Mouse (Mus musculus): ENCODE measurements around the gene Camsap1. TPM values are rescaled to one million over a fixed set of nuclear protein-coding genes. Genes with fewer than 3 reads are reported as not detected.

Camsap1 gene
- total and polyA plus RNA-seq, 3 experiments = 6.2 to 22.1 (median 17.2) TPM

GRCm38 (mm10) chr2:25919972-25920371, 63.1 kb downstream of the Camsap1 start:
- Histone ChIP-seq H3K9me3 (replicated peaks; ENCODE audit: low read length) (no peaks in the 10 kb centered on the region), H3K27me3 (replicated peaks) (no peaks in the 10 kb centered on the region), H3K27ac (ENCODE audit: insufficient read depth, low read depth) (no peak overlapping the region), H3K4me2 (ENCODE audit: insufficient read depth, low read depth, poor library complexity, severe bottlenecking) (no peak overlapping the region), H3K4me3 (replicated peaks in 1 of 3; ENCODE audit: low read depth in 2 of 3, low read length in 2 of 3, poor library complexity in 1 of 3) (no peak overlapping the region), H3K36me3 (replicated peaks in 1 of 2; ENCODE audit: control insufficient read depth in 1 of 2, insufficient read depth in 1 of 2, low read length in 1 of 2) (peaks cover 0 to 13% of the 10 kb centered on the region in 2 experiments), H3K9ac (ENCODE audit: insufficient read depth, low read depth) (no peak overlapping the region), H3K79me2 (replicated peaks; ENCODE audit: control insufficient read depth, extremely low read depth, insufficient read depth, poor library complexity, severe bottlenecking) (no peaks in the 10 kb centered on the region), H3K4me1 (ENCODE audit: control insufficient read depth in 1 of 2, insufficient read depth in 2 of 2) (peaks cover 0 to 10% of the 10 kb centered on the region in 2 experiments; a peak in 2 of 4 replicates)
- dilution Hi-C loops (cut with MboI; ENCODE audit: extremely low pct_ligation_motif_present, extremely low pct_unique_long_range_greater_than_20kb, low sequenced_read_pairs) (no loop called here), in situ Hi-C loops (cut with MboI; ENCODE audit: low pct_ligation_motif_present, low pct_unique_long_range_greater_than_20kb, low sequenced_read_pairs) (no loop called here)
- no peak for TF ChIP-seq JUN (IDR thresholded peaks at IDR 0.05; ENCODE audit: insufficient read depth, low read depth, low read length)
- no peak for TF ChIP-seq USF2 (conservative IDR thresholded peaks at IDR 0.05; ENCODE audit: low read depth, low read length)
- no peak for TF ChIP-seq ETS1 (conservative IDR thresholded peaks at IDR 0.05; ENCODE audit: low read depth, low read length)
- TF ChIP-seq GABPA (IDR thresholded peaks at IDR 0.05; ENCODE audit: insufficient replicate concordance, low read depth, low read length) = no peak
- no peak for TF ChIP-seq TBP (conservative IDR thresholded peaks at IDR 0.05; ENCODE audit: low read depth, low read length)
- no peak for TF ChIP-seq IRF4 (IDR thresholded peaks at IDR 0.05; ENCODE audit: low read depth, low read length)
- no peak for TF ChIP-seq ZC3H11A (IDR thresholded peaks at IDR 0.05; ENCODE audit: low read depth, low read length)
- TF ChIP-seq ZNF384 (IDR thresholded peaks at IDR 0.05; ENCODE audit: low read depth, low read length) = no peak
- TF ChIP-seq BHLHE40 (IDR thresholded peaks at IDR 0.05; ENCODE audit: low read depth, low read length) = no peak
- TF ChIP-seq USF1 (IDR thresholded peaks at IDR 0.05; ENCODE audit: low read depth, low read length) = no peak
- no peak for TF ChIP-seq MAX (IDR thresholded peaks at IDR 0.05; ENCODE audit: low read length)
- TF ChIP-seq SMC3 (IDR thresholded peaks at IDR 0.05; ENCODE audit: low read depth, low read length) = no peak
- TF ChIP-seq MAFK (IDR thresholded peaks at IDR 0.05; ENCODE audit: insufficient replicate concordance, low read length) = no peak
- no peak for TF ChIP-seq MXI1 (IDR thresholded peaks at IDR 0.05; ENCODE audit: low read depth, low read length)
- TF ChIP-seq ZKSCAN1 (IDR thresholded peaks at IDR 0.05; ENCODE audit: borderline replicate concordance, low read depth, low read length) = no peak
- no peak for TF ChIP-seq ELF1 (IDR thresholded peaks at IDR 0.05; ENCODE audit: low read depth, low read length)
- TF ChIP-seq JUND (conservative IDR thresholded peaks at IDR 0.05; ENCODE audit: low read depth, low read length) = no peak
- no peak for TF ChIP-seq TCF12 (IDR thresholded peaks at IDR 0.05; ENCODE audit: low read depth, low read length)
- TF ChIP-seq POLR2A (IDR thresholded peaks at IDR 0.05; ENCODE audit: low read depth, low read length) = no peak
- no peak for DNase-seq (ENCODE audit: extremely low read depth)

DNA sequence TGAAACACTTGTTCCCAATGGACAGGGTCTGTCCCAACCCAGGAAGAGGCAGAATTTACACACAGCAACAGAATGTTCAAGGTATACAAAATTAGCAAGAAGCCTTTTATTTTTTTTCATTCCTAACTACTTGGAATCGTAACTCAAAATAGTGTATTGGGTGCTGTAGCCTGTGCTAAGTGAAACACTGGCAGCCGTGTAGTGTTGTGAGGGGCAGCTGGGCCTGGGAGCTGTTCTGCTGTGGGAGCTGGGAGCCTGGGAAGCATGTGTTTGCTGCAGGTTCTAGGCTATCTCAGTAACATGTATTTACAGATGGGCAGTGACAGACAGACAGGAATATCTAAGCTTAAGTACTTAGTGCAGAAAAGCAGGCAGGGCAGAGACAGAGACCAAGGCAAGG, 64.7 kb downstream of the Camsap1 start:
- TF ChIP-seq ETS1 (conservative IDR thresholded peaks at IDR 0.05; ENCODE audit: low read depth, low read length) (no peak), CHD1 (IDR thresholded peaks at IDR 0.05; ENCODE audit: low read depth, low read length) (no peak), SMC3 (IDR thresholded peaks at IDR 0.05; ENCODE audit: low read depth, low read length) (no peak)
- Histone ChIP-seq H3K9ac (ENCODE audit: insufficient read depth, low read depth) (no peak overlapping the region), H3K27me3 (replicated peaks) (no peaks in the 10 kb centered on the region), H3K27ac (ENCODE audit: insufficient read depth, low read depth) (no peak overlapping the region), H3K36me3 (replicated peaks in 1 of 2; ENCODE audit: control insufficient read depth in 1 of 2, insufficient read depth in 1 of 2, low read length in 1 of 2) (peaks cover 0 to 3% of the 10 kb centered on the region in 2 experiments), H3K4me3 (replicated peaks in 1 of 3; ENCODE audit: low read depth in 2 of 3, low read length in 2 of 3, poor library complexity in 1 of 3) (no peak overlapping the region), H3K79me2 (replicated peaks; ENCODE audit: control insufficient read depth, extremely low read depth, insufficient read depth, poor library complexity, severe bottlenecking) (no peaks in the 10 kb centered on the region), H3K4me2 (ENCODE audit: insufficient read depth, low read depth, poor library complexity, severe bottlenecking) (no peak overlapping the region), H3K9me3 (replicated peaks; ENCODE audit: low read length) (no peaks in the 10 kb centered on the region), H3K4me1 (ENCODE audit: control insufficient read depth in 1 of 2, insufficient read depth in 2 of 2) (peaks cover 0 to 11% of the 10 kb centered on the region in 2 experiments; a peak in 2 of 4 replicates)
- dilution Hi-C loops (cut with MboI; ENCODE audit: extremely low pct_ligation_motif_present, extremely low pct_unique_long_range_greater_than_20kb, low sequenced_read_pairs) = no loop called here
- in situ Hi-C loops (cut with MboI; ENCODE audit: low pct_ligation_motif_present, low pct_unique_long_range_greater_than_20kb, low sequenced_read_pairs) = no loop called here
- DNase-seq (ENCODE audit: extremely low read depth) = no peak

Data from CH12.LX (cell line).